Mouse (Mus musculus) myocyte (in vitro differentiated cells): ENCODE results near the gene Micu1. TPM values are rescaled to one million over a fixed set of nuclear protein-coding genes. Genes with fewer than 3 reads are reported as not detected.
"Not testable (repeated sequence)": the region's sequence is repeated elsewhere in the genome, so short reads cannot be mapped to it uniquely, and the experiment has no call there.

ENCODE experiments used
- H3K27me3 ChIP-seq: one replicate; pipeline ENCODE4 v1.6.1; 2011; ENCODE audit not compliant: control insufficient read depth, insufficient read depth, insufficient read length
- H3K36me3 ChIP-seq: one replicate; pipeline ENCODE4 v1.6.1; 2011; ENCODE audit not compliant: control insufficient read depth, insufficient read depth
- H3K4me2 ChIP-seq: one replicate; pipeline ENCODE4 v1.6.1; 2011; ENCODE audit warnings: low read depth, control low read depth
- H3K4me3 ChIP-seq: one replicate; pipeline ENCODE4 v1.5.1; 2011; ENCODE audit warnings: mild to moderate bottlenecking, control low read depth, moderate library complexity
- H3K79me2 ChIP-seq: one replicate; pipeline ENCODE4 v1.6.1; 2011; ENCODE audit not compliant: control insufficient read depth, insufficient read depth
- H3ac ChIP-seq: one replicate; pipeline ENCODE4 v1.6.1; 2011; ENCODE audit not compliant: control insufficient read depth, insufficient read length
- CEBPB ChIP-seq: IDR thresholded peaks from 2 replicates; pipeline ENCODE4 v1.6.1; 2011; ENCODE audit warnings: mild to moderate bottlenecking, moderate library complexity; ENCODE audit not compliant: poor library complexity, insufficient read depth, severe bottlenecking
- E2F4 ChIP-seq: IDR thresholded peaks from one replicate; pipeline ENCODE4 v1.6.1; 2011; ENCODE audit warnings: mild to moderate bottlenecking, control low read depth, moderate library complexity; ENCODE audit not compliant: insufficient read depth
- MAX ChIP-seq: IDR thresholded peaks from one replicate; pipeline ENCODE4 v1.6.1; 2011; ENCODE audit warnings: low read depth, mild to moderate bottlenecking, control low read depth
- MYOD1 ChIP-seq, 3 experiments: IDR thresholded peaks; one replicate each; pipeline ENCODE4 v1.6.1; 2011; ENCODE audit warnings: control low read depth in 2 of 3, low read depth in 2 of 3, mild to moderate bottlenecking in 2 of 3, moderate library complexity in 1 of 3; ENCODE audit not compliant: insufficient read length in 2 of 3, control insufficient read depth in 1 of 3
- MYOG ChIP-seq, 3 experiments: IDR thresholded peaks; one replicate each; pipeline ENCODE4 v1.6.1; 2011; ENCODE audit warnings: control low read depth in 2 of 3, low read depth in 2 of 3, mild to moderate bottlenecking in 2 of 3; ENCODE audit not compliant: insufficient read length in 2 of 3, control insufficient read depth in 1 of 3, insufficient read depth in 1 of 3
- POLR2A ChIP-seq: IDR thresholded peaks from one replicate; pipeline ENCODE4 v1.6.1; 2011; ENCODE audit warnings: low read depth, mild to moderate bottlenecking, control low read depth, moderate library complexity; ENCODE audit not compliant: insufficient read length
- POLR2AphosphoS2 ChIP-seq: IDR thresholded peaks from one replicate; pipeline ENCODE4 v1.6.1; 2011; ENCODE audit warnings: low read depth, control low read depth; ENCODE audit not compliant: insufficient read length
- REST ChIP-seq: IDR thresholded peaks from one replicate; pipeline ENCODE4 v1.6.1; 2011; ENCODE audit warnings: mild to moderate bottlenecking, control low read depth, moderate library complexity; ENCODE audit not compliant: insufficient read depth, insufficient read length
- SRF ChIP-seq: IDR thresholded peaks from one replicate; pipeline ENCODE4 v1.6.1; 2011; ENCODE audit warnings: low read depth; ENCODE audit not compliant: control insufficient read depth, insufficient read length
- TCF12 ChIP-seq: IDR thresholded peaks from one replicate; pipeline ENCODE4 v1.6.1; 2011; ENCODE audit warnings: mild to moderate bottlenecking, control low read depth; ENCODE audit not compliant: poor library complexity, insufficient read depth, severe bottlenecking
- TCF3 ChIP-seq: IDR thresholded peaks from one replicate; pipeline ENCODE4 v1.6.1; 2011; ENCODE audit warnings: low read depth, control low read depth; ENCODE audit not compliant: insufficient read length
- USF1 ChIP-seq: IDR thresholded peaks from one replicate; pipeline ENCODE4 v1.6.1; 2011; ENCODE audit warnings: low read depth, mild to moderate bottlenecking, control low read depth, moderate library complexity
- polyA plus RNA-seq: library from polyadenylated mRNA; unstranded; fragments of >200 nt; fragmentation: generic; extraction: Trizol; gene quantifications from one replicate; pipeline ENCODE4 v1.2.1, GENCODE M21; 2012; ENCODE audit warnings: missing spikeins

The Micu1 gene
- polyA plus RNA-seq, 1 experiment = 264 TPM

GRCm38 (mm10) chr10:59873206-59873605 lies 170.9 kb downstream of the Micu1 start:
- TF ChIP-seq TCF12 (no peak), CEBPB (no peak), MYOG (IDR thresholded peaks at IDR 0.05; ENCODE audit: control insufficient read depth in 1 of 3, insufficient read depth in 1 of 3, insufficient read length in 2 of 3, low read depth in 2 of 3) (no peak), E2F4 (no peak), TCF3 (no peak), REST (no peak), MAX (no peak), POLR2AphosphoS2 (no peak), USF1 (no peak)
- Histone ChIP-seq H3K4me3 (no peak overlapping the region), H3K4me2 (no peak overlapping the region), H3K79me2 (no peaks in the 10 kb centered on the region), H3K36me3 (no peaks in the 10 kb centered on the region), H3ac (no peak overlapping the region), H3K27me3 (no peaks in the 10 kb centered on the region)

- H3K4me2 ChIP-seq = no peak overlapping the region
- H3K79me2 ChIP-seq = no peaks in the 10 kb centered on the region
- TF ChIP-seq MYOD1 (IDR thresholded peaks at IDR 0.05; ENCODE audit: control insufficient read depth in 1 of 3, insufficient read length in 2 of 3, low read depth in 2 of 3) = no peak
- no peak for TF ChIP-seq POLR2A
- TF ChIP-seq REST = no peak
- TF ChIP-seq POLR2AphosphoS2 = no peak
- TF ChIP-seq CEBPB = no peak
- no peak for TF ChIP-seq MAX
- TF ChIP-seq SRF = no peak
- no peak for TF ChIP-seq MYOG (IDR thresholded peaks at IDR 0.05; ENCODE audit: control insufficient read depth in 1 of 3, insufficient read depth in 1 of 3, insufficient read length in 2 of 3, low read depth in 2 of 3)
- no peak for TF ChIP-seq E2F4
- H3K4me3 ChIP-seq = no peak overlapping the region
- no peak overlapping the region for H3ac ChIP-seq
- no peaks in the 10 kb centered on the region for H3K36me3 ChIP-seq
- no peaks in the 10 kb centered on the region for H3K27me3 ChIP-seq
Observed at GRCm38 (mm10) chr10:59873613-59874012, 171.3 kb downstream of the Micu1 start.

GRCm38 (mm10) chr10:59875396-59875795 lies 173.1 kb downstream of the Micu1 start:
- TF ChIP-seq MAX (no peak), SRF (no peak), REST (no peak), POLR2AphosphoS2 (no peak), MYOD1 (IDR thresholded peaks at IDR 0.05; ENCODE audit: control insufficient read depth in 1 of 3, insufficient read length in 2 of 3, low read depth in 2 of 3) (no peak), MYOG (IDR thresholded peaks at IDR 0.05; ENCODE audit: control insufficient read depth in 1 of 3, insufficient read depth in 1 of 3, insufficient read length in 2 of 3, low read depth in 2 of 3) (no peak), TCF3 (no peak), TCF12 (no peak), E2F4 (no peak), CEBPB (no peak), POLR2A (no peak), USF1 (no peak)
- no peak overlapping the region for H3K4me3 ChIP-seq
- H3K79me2 ChIP-seq = peaks cover 5% of the 10 kb centered on the region
- no peaks in the 10 kb centered on the region for H3K27me3 ChIP-seq
- no peaks in the 10 kb centered on the region for H3K36me3 ChIP-seq
- no peak overlapping the region for H3K4me2 ChIP-seq
- no peak overlapping the region for H3ac ChIP-seq

GRCm38 (mm10) chr10:59876698-59877097 lies 174.4 kb downstream of the Micu1 start:
- not testable (repeated sequence) for H3K4me3 ChIP-seq, H3K4me2 ChIP-seq, H3K36me3 ChIP-seq, H3K27me3 ChIP-seq, H3ac ChIP-seq
- H3K79me2 ChIP-seq = peaks cover 18% of the 10 kb centered on the region

GRCm38 (mm10) chr10:59877421-59878117 lies 175.3 kb downstream of the Micu1 start:
- H3K4me2 ChIP-seq = no peak overlapping the region
- H3K27me3 ChIP-seq = no peaks in the 10 kb centered on the region
- TF ChIP-seq CEBPB (peak; percentile 56; the same call in 1 of the 2 replicates), REST (no peak)
- no peaks in the 10 kb centered on the region for H3K36me3 ChIP-seq
- no peak overlapping the region for H3ac ChIP-seq
- H3K4me3 ChIP-seq = no peak overlapping the region
- peaks cover 27% of the 10 kb centered on the region for H3K79me2 ChIP-seq
